10 mouse cellular contexts compared by ENCODE assay signal in the genomic region with DNA sequence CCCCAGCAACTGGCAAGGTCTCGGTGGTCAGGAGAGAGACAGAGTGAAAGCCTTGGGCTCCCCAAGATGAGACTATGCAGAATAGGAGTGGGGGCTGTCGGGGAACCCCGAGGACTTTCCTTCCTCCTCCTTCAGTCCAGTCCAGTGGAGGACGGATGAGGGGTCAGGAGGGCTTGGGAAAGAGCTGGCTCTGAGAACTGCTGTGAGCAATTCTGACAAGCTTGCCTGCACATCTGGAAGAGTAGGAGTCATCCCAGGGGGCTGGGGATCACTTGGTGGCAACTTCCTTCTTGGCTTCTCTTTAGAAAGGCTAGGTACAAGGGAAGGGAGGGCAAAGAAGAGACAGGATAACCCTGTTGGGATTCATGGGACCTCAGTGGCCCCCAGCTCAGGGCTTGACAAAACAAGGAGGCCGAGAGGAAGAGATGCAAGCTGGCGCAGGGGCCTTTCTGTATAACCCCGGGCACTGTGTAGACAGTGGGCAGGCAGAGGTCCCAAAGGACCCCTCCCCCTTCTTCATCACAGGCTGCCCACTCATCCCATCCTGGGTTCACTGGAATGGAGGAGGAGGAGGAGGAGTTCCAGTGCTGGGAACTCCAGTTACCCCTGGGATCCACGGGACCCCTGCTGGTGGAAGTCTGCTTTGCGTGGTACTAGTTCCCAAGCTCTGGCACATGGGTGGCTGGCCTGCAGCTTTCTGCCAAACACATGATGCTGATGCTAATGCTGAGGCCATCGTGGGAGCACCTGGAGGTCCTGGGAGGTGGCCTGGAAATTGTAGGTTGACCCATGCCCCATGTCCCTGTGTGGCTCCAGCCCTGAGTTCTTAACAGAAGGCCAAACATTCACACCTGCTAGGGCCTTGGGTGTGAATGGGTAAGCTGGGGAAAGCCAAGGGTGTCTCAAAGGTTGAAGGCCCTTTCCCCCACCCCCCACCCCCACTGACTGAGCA. TPM values are rescaled to one million over a fixed set of nuclear protein-coding genes. Genes with fewer than 3 reads are reported as not detected.
DNase-seq lines count a peak whose midpoint lies in the region; ATAC-seq and TF ChIP-seq lines count a peak whose summit lies in the region.
"Had no signal": no experiment of that assay in that cellular context is flagged by ENCODE, and none has a peak within 500 bp of the region (broad histone marks: within the 10 kb centered on the region; RNA-seq: fewer than 3 reads in every experiment).

No protein-coding gene starts in this region.

- no peak for ATAC-seq in CD4-positive, CD25-positive, alpha-beta regulatory T cell, adult 4 months

- no peak for TF ChIP-seq POLR2A in liver, adult 2 months (IDR thresholded peaks at IDR 0.05; ENCODE audit: extremely low read depth, insufficient read depth, low read length)

- H3K79me2 ChIP-seq in liver, adult 2 months (ENCODE audit: control insufficient read depth, insufficient read depth, low read length): peaks cover 19% of the 10 kb centered on the region; the same call in 1 of the 2 replicates

- no peaks in the 10 kb centered on the region for H3K27me3 ChIP-seq in liver, adult 2 months (ENCODE audit: control insufficient read depth, insufficient read depth, low read length)
- H3K27me3 ChIP-seq: hindbrain, embryonic 13.5 days had no signal

- H3K4me3 ChIP-seq in liver, adult 2 months (ENCODE audit: insufficient read depth, low read depth, low read length): no peak overlapping the region
- H3K4me3 ChIP-seq: hindbrain, embryonic 13.5 days had no signal

- peak; percentile 21 for TF ChIP-seq CTCF in liver, adult 2 months (IDR thresholded peaks at IDR 0.05; ENCODE audit: low read depth, low read length)

- WGBS in liver, adult 2 months: 61% methylated on average over 10 of the region's 10 CpGs

- H3K27ac ChIP-seq in liver, adult 2 months (replicated peaks; ENCODE audit: insufficient read depth, low read depth, low read length): peak overlapping the region; percentile 15; the same call in 1 of the 2 replicates
- H3K27ac ChIP-seq: hindbrain, embryonic 13.5 days had no signal

- peaks cover 32% of the 10 kb centered on the region for H3K4me1 ChIP-seq in liver, adult 2 months (ENCODE audit: control insufficient read depth, insufficient read depth, low read length)
- H3K4me1 ChIP-seq: hindbrain, embryonic 13.5 days had no signal

- peak; percentile 43 for DNase-seq in CD4-positive, CD25-positive, alpha-beta regulatory T cell, adult 2 months (ENCODE audit: low read depth, low spot score)
- no peak for DNase-seq in liver, adult 2 months (ENCODE audit: extremely low read depth, low read depth, low spot score)
- no peak for DNase-seq in liver
- DNase-seq in NIH3T3 (ENCODE audit: low read depth): peak; percentile 86
- peak; percentile 60 for DNase-seq in kidney, postnatal 14 days
- no peak for DNase-seq in cerebellum, adult 9-10 months
- DNase-seq in cerebellum, adult 18-20 months: no peak
- DNase-seq: cerebellum, postnatal 14 days had no signal

- H3K9ac ChIP-seq in liver, adult 2 months (ENCODE audit: low read depth, low read length): no peak overlapping the region

- H3K36me3 ChIP-seq in liver, adult 2 months (ENCODE audit: control insufficient read depth, insufficient read depth, low read length): peaks cover 15% of the 10 kb centered on the region; the same call in 1 of the 2 replicates

RNA-seq across cellular contexts. Expression of gene Txn2, which starts 8.0 kb away (rescaled TPM):
- polyA plus RNA-seq in CD4-positive, CD25-positive, alpha-beta regulatory T cell, adult 4 months (2017; shearing (Covaris generic)): 100 to 1,000 TPM; 232 to 276 TPM
- total RNA-seq in liver, adult 2 months (2014; rRNA removed): 85.3 and 96.1 TPM in 2 replicates
- polyA plus RNA-seq in liver, adult 2 months (2012; rRNA removed): 441 and 448 TPM in 2 replicates

RNA-seq across cellular contexts. Expression of gene Foxred2, which starts 35.7 kb away (rescaled TPM):
- 1 to 10 TPM; 2.8 to 4.2 TPM for polyA plus RNA-seq in CD4-positive, CD25-positive, alpha-beta regulatory T cell, adult 4 months (2017; shearing (Covaris generic))
- total RNA-seq in liver, adult 2 months (2014; rRNA removed): 0.13 and 0.18 TPM in 2 replicates
- 0.16 and 0.18 TPM in 2 replicates for polyA plus RNA-seq in liver, adult 2 months (2012; rRNA removed)

RNA-seq across cellular contexts. Expression of gene Eif3d, which starts 49.8 kb away (rescaled TPM):
- 100 to 1,000 TPM; 161 to 213 TPM for polyA plus RNA-seq in CD4-positive, CD25-positive, alpha-beta regulatory T cell, adult 4 months (2017; shearing (Covaris generic))
- total RNA-seq in liver, adult 2 months (2014; rRNA removed): 57.3 and 61.3 TPM in 2 replicates
- 92.9 and 115 TPM in 2 replicates for polyA plus RNA-seq in liver, adult 2 months (2012; rRNA removed)

Comparison
In these comparisons a context has a peak if more than half of its experiments do, and no peak if none do; other contexts are left out.
1. DNase-seq: peak in CD4-positive, CD25-positive, alpha-beta regulatory T cell, adult 2 months (single experiment), NIH3T3 (single experiment) and kidney, postnatal 14 days (single experiment); none in liver, adult 2 months (single experiment), liver (single experiment), cerebellum, adult 9-10 months (single experiment) and cerebellum, adult 18-20 months (0 of 2).